Mouse (Mus musculus) ES-E14 (cell line): ENCODE measurements around the gene Pmpca. TPM values are rescaled to one million over a fixed set of nuclear protein-coding genes. Genes with fewer than 3 reads are reported as not detected.
A peak's percentile ranks its signal among the peaks of the same experiment; 100 is the strongest.
"Not testable (repeated sequence)": the region's sequence is repeated elsewhere in the genome, so short reads cannot be mapped to it uniquely, and the experiment has no call there.

Experiments
- DNase-seq: peaks from one replicate; pipeline ENCODE4 v3.0.0-alpha.2; 2013; ENCODE audit warnings: low read depth, low spot score
- H3K27ac ChIP-seq: 2 replicates; pipeline ENCODE4 v1.5.1; 2012; ENCODE audit warnings: low read depth, mild to moderate bottlenecking, low read length, moderate library complexity, mixed read lengths; ENCODE audit not compliant: poor library complexity, insufficient read depth, severe bottlenecking
- H3K36me3 ChIP-seq: 2 replicates; pipeline ENCODE4 v1.6.1; 2012; ENCODE audit warnings: mild to moderate bottlenecking, low read length, moderate library complexity, mixed read lengths; ENCODE audit not compliant: control insufficient read depth, poor library complexity, insufficient read depth, severe bottlenecking
- H3K4me1 ChIP-seq, 2 experiments: fragments of 150-350 bp in 1 of 2; sonication (generic) in 1 of 2; 2 replicates each; pipeline ENCODE4 v1.6.1; 2012; ENCODE audit warnings: low read length in 2 of 2, mild to moderate bottlenecking in 1 of 2, mixed read lengths in 1 of 2; ENCODE audit not compliant: control insufficient read depth in 2 of 2, insufficient read depth in 2 of 2, poor library complexity in 1 of 2
- H3K4me3 ChIP-seq, 2 experiments: fragments of 150-350 bp in 1 of 2; sonication (generic) in 1 of 2; 2 replicates each; pipeline ENCODE4 v1.5.1; 2012; ENCODE audit warnings: low read length in 2 of 2, low read depth in 1 of 2, mild to moderate bottlenecking in 1 of 2, mixed read lengths in 1 of 2; ENCODE audit not compliant: insufficient read depth in 1 of 2, poor library complexity in 1 of 2, severe bottlenecking in 1 of 2
- H3K9ac ChIP-seq: 2 replicates; pipeline ENCODE4 v1.6.1; 2012; ENCODE audit warnings: low read depth, mild to moderate bottlenecking, low read length, mixed read lengths; ENCODE audit not compliant: poor library complexity, insufficient read depth, severe bottlenecking
- H3K9me3 ChIP-seq: fragments of 150-350 bp; sonication (generic); 2 replicates; pipeline ENCODE4 v1.6.1; 2012; ENCODE audit warnings: low read depth, mild to moderate bottlenecking, low read length; ENCODE audit not compliant: control insufficient read depth, insufficient read depth
- CHD2 ChIP-seq: IDR thresholded peaks from 2 replicates; pipeline ENCODE4 v1.6.1; 2014; ENCODE audit warnings: mild to moderate bottlenecking, low read depth, low read length, inconsistent platforms
- HCFC1 ChIP-seq: IDR thresholded peaks from 2 replicates; pipeline ENCODE4 v1.6.1; 2012; ENCODE audit warnings: low read length, inconsistent platforms, borderline replicate concordance; ENCODE audit not compliant: insufficient read depth
- MAFK ChIP-seq: IDR thresholded peaks from 2 replicates; pipeline ENCODE4 v1.6.1; 2014; ENCODE audit warnings: mild to moderate bottlenecking, low read depth, low read length, inconsistent platforms; ENCODE audit not compliant: insufficient read depth
- ZC3H11A ChIP-seq: IDR thresholded peaks from 2 replicates; pipeline ENCODE4 v1.6.1; 2012; ENCODE audit warnings: low read depth, mild to moderate bottlenecking, inconsistent platforms, low read length, borderline replicate concordance
- ZNF384 ChIP-seq: IDR thresholded peaks from 2 replicates; pipeline ENCODE4 v1.6.1; 2012; ENCODE audit warnings: low read depth, low read length, inconsistent platforms
- in situ Hi-C, 2 experiments: fragments of 600-800 bp; cut with MboI; formaldehyde crosslinking; loops; one replicate each; pipeline ENCODE4 v1.15.1; 2025; ENCODE audit warnings: low sequenced_read_pairs in 2 of 2, inconsistent platforms in 1 of 2; ENCODE audit not compliant: unreplicated experiment in 2 of 2
- total RNA-seq: library from RNA; depleted of rRNA; stranded (reverse); fragments of 300-350 nt; gene quantifications from 2 replicates; pipeline ENCODE4 v1.2.3, GENCODE M21; 2012

Gene Pmpca
- total RNA-seq, 1 experiment, result 149 TPM

DNA sequence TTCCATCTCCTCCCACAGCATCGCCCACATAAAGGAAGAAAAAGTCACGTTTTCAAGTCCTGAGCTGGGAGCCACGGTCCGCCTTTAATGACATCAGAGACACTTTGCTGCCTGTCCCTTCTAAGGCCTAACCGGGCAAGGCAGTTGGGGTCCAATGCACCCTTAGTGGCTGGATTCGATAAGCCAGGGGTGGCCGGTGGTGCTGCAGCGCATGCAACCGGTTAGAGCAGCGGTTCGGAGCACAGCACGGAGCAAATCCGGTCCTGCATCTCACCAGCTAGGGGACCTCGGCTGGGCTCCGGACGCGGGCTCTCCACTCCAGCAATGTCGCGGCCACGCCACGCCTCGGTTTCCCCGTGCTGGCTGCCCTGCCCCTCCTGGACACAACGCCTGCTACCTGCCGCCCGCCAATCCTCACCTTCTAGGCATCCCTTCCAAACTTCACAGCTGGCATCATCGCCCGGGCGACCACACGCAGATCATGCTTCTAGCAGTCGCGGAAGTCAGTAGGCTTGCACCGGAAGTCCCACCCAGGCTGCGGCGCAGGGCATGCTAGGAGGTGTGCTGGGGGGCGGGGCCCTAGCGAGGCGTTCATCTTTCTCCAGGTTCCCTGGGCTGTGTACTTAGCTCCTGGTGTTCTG is 8.9 kb upstream of the Pmpca start, which contains the start of gene Snapc4:
TSS of gene Snapc4 (minus strand) at position 523 of the 641 bp plus-strand sequence.
- H3K4me1 ChIP-seq, result no peaks in the 10 kb centered on the region; a peak in 1 of 4 replicates
- peak within 1 kb of the TSS; percentile 93 to 94 for H3K4me3 ChIP-seq
- H3K9me3 ChIP-seq, result no peaks in the 10 kb centered on the region
- DNase-seq, result peak; percentile 83
- TF ChIP-seq HCFC1 (no peak; the same call in 1 of the 2 replicates), ZC3H11A (no peak), MAFK (no peak), CHD2 (no peak)
- H3K27ac ChIP-seq, result no peak within 1 kb of the TSS
- H3K9ac ChIP-seq, result peak within 1 kb of the TSS; percentile 96
- in situ Hi-C loops, result no loop called here
- peaks cover 53% of the 10 kb centered on the region for H3K36me3 ChIP-seq

- H3K27ac ChIP-seq, in situ Hi-C loops, DNase-seq, H3K9me3 ChIP-seq, H3K4me1 ChIP-seq: not testable (repeated sequence)
- Histone ChIP-seq H3K36me3 (peaks cover 52% of the 10 kb centered on the region), H3K4me3 (peak overlapping the region; percentile 93 to 94), H3K9ac (peak overlapping the region; percentile 54; the same call in 1 of the 2 replicates)
Observed at GRCm38 (mm10) chr2:26380871-26381270, 8.3 kb upstream of the Pmpca start.

DNA sequence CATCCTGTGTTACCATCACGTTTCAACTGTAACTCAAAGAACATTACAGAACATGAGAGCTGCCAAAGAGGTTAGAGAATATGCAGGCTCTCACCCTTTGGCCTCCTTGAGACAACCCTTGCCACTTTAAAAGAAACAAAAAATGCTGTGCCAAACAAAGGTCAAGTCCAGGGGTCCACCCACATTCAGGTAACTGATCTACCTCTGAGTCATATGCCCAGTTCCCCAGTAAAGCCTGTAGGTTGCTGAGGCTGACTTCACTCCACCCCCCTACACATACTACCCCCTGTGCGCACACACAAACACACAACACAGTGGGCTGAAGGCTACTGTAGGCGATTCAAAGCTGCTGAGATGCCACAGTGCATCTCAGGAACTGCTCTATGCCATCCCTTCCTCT is 1.4 kb upstream of the Pmpca start:
- Histone ChIP-seq H3K9me3 (no peaks in the 10 kb centered on the region), H3K9ac (no peak overlapping the region), H3K27ac (no peak overlapping the region), H3K4me3 (no peak overlapping the region), H3K36me3 (peaks cover 60% of the 10 kb centered on the region), H3K4me1 (no peaks in the 10 kb centered on the region)
- in situ Hi-C loops, result no loop called here
- TF ChIP-seq ZNF384, result no peak
- TF ChIP-seq MAFK, result no peak
- TF ChIP-seq ZC3H11A, result no peak
- no peak for TF ChIP-seq HCFC1
- no peak for TF ChIP-seq CHD2
- no peak for DNase-seq

DNA sequence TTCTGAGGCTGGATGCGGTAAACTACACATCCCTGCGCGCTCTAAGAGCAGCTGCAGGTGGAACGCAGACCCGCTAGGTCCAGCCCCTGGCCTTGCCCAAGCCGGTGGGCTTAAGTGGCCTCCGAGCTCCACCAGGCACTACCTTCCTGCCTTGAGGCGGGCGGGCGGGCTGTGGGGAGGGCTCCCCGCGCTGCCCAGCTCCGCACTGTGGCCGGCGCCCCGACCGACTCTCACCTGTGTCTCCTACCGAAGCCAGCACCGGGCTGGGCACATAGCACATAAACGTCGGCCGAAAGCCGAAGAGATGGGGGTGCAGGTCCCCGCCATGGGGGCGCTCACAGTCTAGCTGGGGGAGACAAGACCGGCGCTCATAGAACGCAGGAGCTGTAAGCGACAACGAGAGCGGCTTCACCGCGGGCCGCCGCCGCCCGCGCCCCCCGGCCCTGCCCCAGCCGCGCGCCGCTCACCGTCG is 421 bp upstream of the Pmpca start:
- H3K9me3 ChIP-seq, result no peaks in the 10 kb centered on the region
- TF ChIP-seq CHD2 (no peak), ZNF384 (no peak), HCFC1 (no peak), MAFK (no peak), ZC3H11A (no peak)
- in situ Hi-C loops, result no loop called here
- no peaks in the 10 kb centered on the region for H3K4me1 ChIP-seq
- peaks cover 60% of the 10 kb centered on the region for H3K36me3 ChIP-seq
- H3K27ac ChIP-seq, result no peak overlapping the region
- H3K4me3 ChIP-seq, result peak overlapping the region; percentile 93 to 99
- DNase-seq, result no peak
- H3K9ac ChIP-seq, result peak overlapping the region; percentile 94

DNA sequence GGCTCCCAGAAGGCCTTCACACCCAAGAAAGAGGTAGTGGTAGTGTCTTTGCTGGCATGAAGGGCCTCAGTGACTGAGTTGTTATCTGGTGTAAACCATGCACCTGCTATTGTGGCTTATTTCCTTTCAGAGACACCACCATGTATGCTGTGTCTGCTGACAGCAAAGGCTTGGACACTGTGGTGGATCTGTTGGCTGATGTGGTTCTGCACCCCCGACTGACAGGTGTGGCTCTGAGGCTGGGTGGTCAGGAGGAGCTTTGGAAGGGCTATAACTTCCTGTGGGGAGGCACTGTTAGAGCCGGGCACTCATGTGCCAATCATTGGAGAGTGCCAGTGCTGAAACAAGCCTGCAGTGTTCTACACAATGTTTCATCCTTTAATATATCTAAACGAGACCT is 1.8 kb downstream of the Pmpca start:
- no peak for TF ChIP-seq CHD2
- TF ChIP-seq MAFK, result no peak
- TF ChIP-seq ZC3H11A, result no peak
- TF ChIP-seq ZNF384, result no peak
- no peak for TF ChIP-seq HCFC1
- H3K9me3 ChIP-seq, result no peaks in the 10 kb centered on the region
- DNase-seq, result no peak
- H3K4me3 ChIP-seq, result no peak overlapping the region
- no peak overlapping the region for H3K9ac ChIP-seq
- H3K4me1 ChIP-seq, result no peaks in the 10 kb centered on the region
- peaks cover 60% of the 10 kb centered on the region for H3K36me3 ChIP-seq
- no peak overlapping the region for H3K27ac ChIP-seq
- in situ Hi-C loops, result no loop called here
